Mouse (Mus musculus): ENCODE measurements around the gene Lsm8.

- TF ChIP-seq CTCF (IDR thresholded peaks at IDR 0.05; ENCODE audit: extremely low read depth, insufficient read depth, low read length), result no peak
- peak; percentile 80 for TF ChIP-seq POLR2A (IDR thresholded peaks at IDR 0.05; ENCODE audit: extremely low read depth, insufficient read depth, low read length)
These were observed at the start of gene Lsm8 for GRCm38 (mm10) chr6:18848051-18848701.
